Mouse (Mus musculus) heart, postnatal 0 days (tissue): ENCODE results near the gene Ermp1.

Experiments
- CTCF ChIP-seq: IDR thresholded peaks from 2 replicates; pipeline ENCODE4 v1.5.1; 2016; ENCODE audit warnings: antibody characterized with exemption, control low read depth, low read depth
- EP300 ChIP-seq: IDR thresholded peaks from 2 replicates; pipeline ENCODE4 v1.6.1; 2016; ENCODE audit warnings: antibody characterized with exemption, low read depth

DNA sequence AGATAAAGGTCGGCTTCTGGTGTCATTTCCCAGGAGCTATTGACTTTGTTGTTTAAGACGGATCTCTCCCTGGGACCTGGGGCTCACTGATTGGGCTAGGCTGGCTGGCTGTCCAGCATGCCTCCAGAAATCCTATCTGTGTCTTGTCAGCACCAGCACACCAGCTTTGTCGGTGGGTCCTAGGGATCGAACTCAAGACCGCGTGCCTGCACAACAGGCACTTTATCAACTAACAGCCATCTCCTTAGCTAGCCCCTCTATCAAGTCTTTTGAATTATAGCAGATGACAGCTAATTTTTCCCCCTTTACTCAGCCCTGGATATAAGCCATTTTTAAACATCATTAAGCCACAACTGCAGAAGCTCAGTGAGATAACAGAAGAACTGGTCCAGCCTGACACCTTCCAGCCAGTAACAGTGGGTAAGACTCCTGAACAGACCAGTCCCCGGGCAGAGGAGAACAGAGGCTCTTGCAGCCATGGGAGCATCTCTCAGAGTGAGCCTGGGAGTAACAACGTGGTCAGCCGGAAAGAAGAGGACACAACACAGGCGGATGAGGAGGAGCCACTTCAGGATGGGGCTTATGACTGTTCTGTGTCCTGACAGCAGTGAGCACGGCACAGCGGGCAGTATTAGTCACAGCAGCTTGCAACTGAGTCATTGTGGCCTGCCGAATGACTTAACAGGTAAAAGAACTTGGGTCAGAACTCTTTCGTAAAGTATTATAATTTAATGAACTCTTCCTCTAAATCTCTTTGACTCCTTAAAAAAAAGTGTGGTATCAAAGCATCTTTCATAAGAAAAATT, 44.5 kb downstream of the Ermp1 start:
- TF ChIP-seq EP300 = no peak
- TF ChIP-seq CTCF = no peak
